Mouse (Mus musculus): ENCODE results near the gene Klf5.

DNA sequence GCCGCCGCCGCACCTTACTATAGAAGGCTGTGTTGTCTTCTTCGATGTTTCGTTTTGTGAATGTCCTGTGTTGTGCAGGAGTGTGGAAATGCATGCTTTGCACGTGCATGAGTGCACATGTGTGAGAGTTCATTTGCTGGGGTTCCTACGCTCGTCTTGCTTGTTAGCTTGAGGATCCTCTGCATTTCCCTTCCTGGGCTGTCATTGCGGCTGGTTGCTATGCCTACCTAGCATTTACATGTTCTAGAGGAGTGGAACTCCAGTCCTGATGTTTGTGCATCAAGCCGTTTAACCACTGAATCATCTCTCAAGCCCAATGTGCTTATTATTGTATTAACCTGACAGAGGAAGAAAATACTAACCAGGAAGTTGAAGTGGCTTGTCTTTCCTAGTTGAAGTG, 24.9 kb downstream of the Klf5 start:
- no peak for TF ChIP-seq MAX (IDR thresholded peaks at IDR 0.05; ENCODE audit: low read depth)
- no peak for TF ChIP-seq TCF12 (IDR thresholded peaks at IDR 0.05; ENCODE audit: insufficient read depth, poor library complexity, severe bottlenecking)
- TF ChIP-seq POLR2A (IDR thresholded peaks at IDR 0.05; ENCODE audit: insufficient read length, low read depth) = no peak
- no peak for TF ChIP-seq USF1 (IDR thresholded peaks at IDR 0.05; ENCODE audit: low read depth)
- TF ChIP-seq REST (IDR thresholded peaks at IDR 0.05; ENCODE audit: insufficient read depth, insufficient read length) = no peak
- no peak for TF ChIP-seq MYOG (IDR thresholded peaks at IDR 0.05; ENCODE audit: control insufficient read depth in 1 of 3, insufficient read depth in 1 of 3, insufficient read length in 2 of 3, low read depth in 2 of 3)
- no peak for TF ChIP-seq E2F4 (IDR thresholded peaks at IDR 0.05; ENCODE audit: insufficient read depth)
